Mouse (Mus musculus): ENCODE results near the gene Nlrp10.

GRCm38 (mm10) chr7:108935411-108935810 lies 5.4 kb upstream of the Nlrp10 start:
- no peak for TF ChIP-seq GATA1 (IDR thresholded peaks at IDR 0.05; ENCODE audit: low read length)
- no peak for TF ChIP-seq TAL1 (IDR thresholded peaks at IDR 0.05; ENCODE audit: low read length)

Data from erythroblast, embryonic 14.5 days (primary cell).